Mouse (Mus musculus) kidney, adult 18-20 months (tissue): ENCODE measurements around the gene Cpsf6.

Source experiments
- DNase-seq: peaks from one replicate; pipeline ENCODE4 v3.0.0; 2021

The Cpsf6 gene

GRCm38 (mm10) chr10:117384386-117385085 is 4.7 kb upstream of the Cpsf6 start:
- no peak for DNase-seq

- DNase-seq: no peak
Measured at GRCm38 (mm10) chr10:117383941-117384340, 4.1 kb upstream of the Cpsf6 start.

- no peak for DNase-seq
Measured at GRCm38 (mm10) chr10:117382996-117383550, 3.3 kb upstream of the Cpsf6 start.

- no peak for DNase-seq
Measured at GRCm38 (mm10) chr10:117382146-117382545, 2.3 kb upstream of the Cpsf6 start.

GRCm38 (mm10) chr10:117380721-117381570 is 1.1 kb upstream of the Cpsf6 start:
- no peak for DNase-seq

- DNase-seq: no peak
Measured at GRCm38 (mm10) chr10:117379441-117379840, 374 bp downstream of the Cpsf6 start.

GRCm38 (mm10) chr10:117378642-117379041 is 1.2 kb downstream of the Cpsf6 start:
- no peak for DNase-seq

GRCm38 (mm10) chr10:117378291-117378555 is 1.6 kb downstream of the Cpsf6 start:
- DNase-seq: no peak

GRCm38 (mm10) chr10:117377431-117378290 is 2.2 kb downstream of the Cpsf6 start:
- DNase-seq: no peak

- peak; percentile 94 for DNase-seq
Measured at GRCm38 (mm10) chr10:117376580-117377189, 3.1 kb downstream of the Cpsf6 start.

- peak; percentile 68 for DNase-seq
Measured at GRCm38 (mm10) chr10:117375841-117376579, 3.8 kb downstream of the Cpsf6 start.

GRCm38 (mm10) chr10:117375163-117375562 is 4.7 kb downstream of the Cpsf6 start:
- no peak for DNase-seq

- peak; percentile 27 for DNase-seq
Measured at GRCm38 (mm10) chr10:117363106-117363505, 16.7 kb downstream of the Cpsf6 start.

GRCm38 (mm10) chr10:117358891-117359290 is 20.9 kb downstream of the Cpsf6 start:
- DNase-seq: no peak

- DNase-seq: no peak
Measured at GRCm38 (mm10) chr10:117343000-117343399, 36.8 kb downstream of the Cpsf6 start.

- DNase-seq: no peak
Measured at GRCm38 (mm10) chr10:117342406-117342805, 37.4 kb downstream of the Cpsf6 start.

GRCm38 (mm10) chr10:117341029-117341428 is 38.8 kb downstream of the Cpsf6 start:
- no peak for DNase-seq

- DNase-seq: no peak
Measured at GRCm38 (mm10) chr10:117339241-117339640, 40.6 kb downstream of the Cpsf6 start.

GRCm38 (mm10) chr10:117337946-117338345 is 41.9 kb downstream of the Cpsf6 start:
- DNase-seq: no peak

GRCm38 (mm10) chr10:117335649-117336048 is 44.2 kb downstream of the Cpsf6 start:
- DNase-seq: no peak

- DNase-seq: no peak
Measured at GRCm38 (mm10) chr10:117330521-117330920, 49.3 kb downstream of the Cpsf6 start.

- DNase-seq: no peak
Measured at GRCm38 (mm10) chr10:117323782-117324181, 56.0 kb downstream of the Cpsf6 start.
